Mouse (Mus musculus): Measurements from ENCODE around the gene Fam98c. TPM values are rescaled to one million over a fixed set of nuclear protein-coding genes. Genes with fewer than 3 reads are reported as not detected.
A peak's percentile ranks its signal among the peaks of the same experiment; 100 is the strongest.
"Not testable (repeated sequence)": the region's sequence is repeated elsewhere in the genome, so short reads cannot be mapped to it uniquely, and the experiment has no call there.

Fam98c gene
- total RNA-seq, 2 experiments from 2014 or later = 34.3 to 38.3 TPM

- DNase-seq (ENCODE audit: extremely low spot score in 1 of 2, low spot score in 2 of 2) = no peak
- TF ChIP-seq CTCF (IDR thresholded peaks at IDR 0.05) = peak; percentile 33
- no peak overlapping the region for H3K27ac ChIP-seq
- intact Hi-C loops (cut with DNase I) = no loop called here
- H3K4me3 ChIP-seq = no peak overlapping the region
Measured at GRCm38 (mm10) chr7:29154018-29154720, 1.9 kb downstream of the Fam98c start.

GRCm38 (mm10) chr7:29151486-29151885, 4.5 kb downstream of the Fam98c start:
- no peak for DNase-seq (ENCODE audit: extremely low spot score in 1 of 2, low spot score in 2 of 2)
- Histone ChIP-seq H3K4me3 (no peak overlapping the region), H3K27ac (no peak overlapping the region)
- intact Hi-C loops (cut with DNase I) = no loop called here
- TF ChIP-seq CTCF (IDR thresholded peaks at IDR 0.05) = no peak

- Histone ChIP-seq H3K27ac (no peak overlapping the region), H3K4me3 (no peak overlapping the region)
- no peak for TF ChIP-seq CTCF (IDR thresholded peaks at IDR 0.05)
- intact Hi-C loops (cut with DNase I) = loop anchor here (5.0 kb wide), 1 partner anchor 86 kb away; no protein-coding TSS in a partner anchor
- no peak for DNase-seq (ENCODE audit: extremely low spot score in 1 of 2, low spot score in 2 of 2)
Measured at GRCm38 (mm10) chr7:29148771-29149170, 7.3 kb downstream of the Fam98c start.

GRCm38 (mm10) chr7:29146625-29147367, 9.2 kb downstream of the Fam98c start:
- no peak overlapping the region for H3K27ac ChIP-seq
- H3K4me3 ChIP-seq = no peak overlapping the region
- TF ChIP-seq CTCF (IDR thresholded peaks at IDR 0.05) = no peak
- DNase-seq (ENCODE audit: extremely low spot score in 1 of 2, low spot score in 2 of 2) = no peak
- intact Hi-C loops (cut with DNase I) = loop anchor here (5.0 kb wide), 1 partner anchor 84 kb away; no protein-coding TSS in a partner anchor

GRCm38 (mm10) chr7:29144006-29144405, 12.0 kb downstream of the Fam98c start:
- Histone ChIP-seq H3K27ac (no peak overlapping the region), H3K4me3 (no peak overlapping the region)
- DNase-seq (ENCODE audit: extremely low spot score in 1 of 2, low spot score in 2 of 2) = no peak
- TF ChIP-seq CTCF (IDR thresholded peaks at IDR 0.05) = no peak
- intact Hi-C loops (cut with DNase I) = no loop called here

GRCm38 (mm10) chr7:29141416-29141815, 14.6 kb downstream of the Fam98c start:
- DNase-seq (ENCODE audit: extremely low spot score in 1 of 2, low spot score in 2 of 2) = no peak
- no peak overlapping the region for H3K27ac ChIP-seq
- TF ChIP-seq CTCF (IDR thresholded peaks at IDR 0.05) = no peak
- no peak overlapping the region for H3K4me3 ChIP-seq
- intact Hi-C loops (cut with DNase I) = no loop called here

GRCm38 (mm10) chr7:29139237-29139636, 16.8 kb downstream of the Fam98c start:
- intact Hi-C loops (cut with DNase I); H3K4me3 ChIP-seq; DNase-seq (ENCODE audit: extremely low spot score in 1 of 2, low spot score in 2 of 2); H3K27ac ChIP-seq: not testable (repeated sequence)

- DNase-seq (ENCODE audit: extremely low spot score in 1 of 2, low spot score in 2 of 2) = no peak
- TF ChIP-seq CTCF (IDR thresholded peaks at IDR 0.05) = no peak
- intact Hi-C loops (cut with DNase I) = no loop called here
Measured at GRCm38 (mm10) chr7:29137429-29137828, 18.6 kb downstream of the Fam98c start.

GRCm38 (mm10) chr7:29134693-29135386, 21.2 kb downstream of the Fam98c start, which contains the start of gene Rasgrp4:
Gene Rasgrp4, plus strand, starts transcription at chr7:29134851.
- intact Hi-C loops (cut with DNase I) = no loop called here
- H3K27ac ChIP-seq = no peak within 1 kb of the TSS
- H3K4me3 ChIP-seq = peak within 1 kb of the TSS; percentile 16; the same call in 1 of the 2 replicates
- no peak for DNase-seq (ENCODE audit: extremely low spot score in 1 of 2, low spot score in 2 of 2)
- TF ChIP-seq CTCF (IDR thresholded peaks at IDR 0.05) = no peak

More at GRCm38 (mm10) chr7:29137429-29137828, 18.6 kb downstream of the Fam98c start:
- no peak overlapping the region for H3K27ac ChIP-seq
- H3K4me3 ChIP-seq = no peak overlapping the region

- Histone ChIP-seq H3K4me3 (no peak overlapping the region), H3K27ac (no peak overlapping the region)
- intact Hi-C loops (cut with DNase I) = no loop called here
- no peak for TF ChIP-seq CTCF (IDR thresholded peaks at IDR 0.05)
- DNase-seq (ENCODE audit: extremely low spot score in 1 of 2, low spot score in 2 of 2) = no peak
Measured at GRCm38 (mm10) chr7:29134230-29134629, 21.8 kb downstream of the Fam98c start.

- H3K4me3 ChIP-seq = no peak overlapping the region
- DNase-seq (ENCODE audit: extremely low spot score in 1 of 2, low spot score in 2 of 2) = no peak
- TF ChIP-seq CTCF (IDR thresholded peaks at IDR 0.05) = peak; percentile 54
- H3K27ac ChIP-seq = no peak overlapping the region
- intact Hi-C loops (cut with DNase I) = loop anchor here (5.0 kb wide), 1 partner anchor 174 kb away; the partner anchor contains the start of gene Dpf1
Measured at GRCm38 (mm10) chr7:29128725-29129124, 27.3 kb downstream of the Fam98c start.

Data from left cerebral cortex, adult 2 months (tissue).